Mouse (Mus musculus): ENCODE results near the gene Rprd1b. TPM values are rescaled to one million over a fixed set of nuclear protein-coding genes. Genes with fewer than 3 reads are reported as not detected.

Rprd1b gene
- polyA plus RNA-seq, 1 experiment from 2014 or later: 48.2 TPM

DNA sequence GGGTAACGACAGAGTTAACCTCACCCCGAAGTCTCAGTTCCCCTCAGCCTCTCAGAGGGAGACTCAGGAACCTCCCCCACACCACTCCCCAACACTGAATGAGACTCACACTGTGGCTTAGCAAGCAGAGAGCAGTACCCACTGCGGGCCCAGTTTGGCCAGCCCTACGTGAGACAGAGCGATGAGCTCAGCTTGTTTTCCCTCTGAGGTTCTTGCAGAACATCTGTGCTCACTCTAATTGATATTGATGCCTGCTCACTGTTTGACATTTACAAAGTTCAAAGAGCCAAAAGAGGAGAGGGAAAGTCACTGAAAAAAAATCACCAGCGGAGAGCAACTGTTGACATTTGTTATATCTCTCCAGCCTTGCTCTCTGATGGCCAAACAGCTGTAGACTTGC is 133.5 kb downstream of the Rprd1b start:
- 71% methylated on average over 6 of the region's 6 CpGs for WGBS
- Histone ChIP-seq H3K4me3 (ENCODE audit: low read depth, low read length) (no peak overlapping the region), H3K36me3 (ENCODE audit: control insufficient read depth, insufficient read depth, low read length) (no peaks in the 10 kb centered on the region), H3K9me3 (ENCODE audit: control insufficient read depth, low read length) (no peaks in the 10 kb centered on the region), H3K9ac (ENCODE audit: low read depth, low read length) (no peak overlapping the region), H3K27ac (ENCODE audit: low read depth, low read length) (no peak overlapping the region), H3K27me3 (replicated peaks; ENCODE audit: control insufficient read depth, insufficient read depth, low read length) (no peaks in the 10 kb centered on the region), H3K4me2 (no peak overlapping the region), H3K4me1 (replicated peaks; ENCODE audit: control insufficient read depth, insufficient read depth, low read length) (peaks cover 18% of the 10 kb centered on the region)
- ATAC-seq (replicated peaks; ENCODE audit: low FRiP score): no peak
- no peak for DNase-seq (ENCODE audit: low spot score)

DNA sequence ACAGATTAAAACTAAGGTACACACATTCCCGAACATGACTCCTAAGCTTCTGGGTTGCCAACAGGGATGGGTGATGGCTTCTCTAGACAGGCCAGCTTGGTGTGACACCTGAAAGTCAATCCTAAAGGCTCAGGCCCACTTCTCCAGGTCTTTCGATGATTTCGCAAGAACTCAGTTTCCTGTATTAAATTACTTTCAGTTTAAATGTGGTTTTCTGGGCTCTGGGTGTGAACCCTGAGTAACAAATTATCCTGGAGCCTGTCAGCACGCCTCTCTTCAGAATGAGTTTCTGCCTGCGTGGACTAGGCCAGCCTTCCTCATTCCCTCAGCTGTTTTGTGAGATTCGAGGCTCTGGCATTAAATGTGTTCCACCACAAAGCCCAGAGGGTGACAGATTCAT is 134.7 kb downstream of the Rprd1b start:
- 56% methylated on average over 6 of the region's 6 CpGs for WGBS
- H3K36me3 ChIP-seq (ENCODE audit: control insufficient read depth, insufficient read depth, low read length): no peaks in the 10 kb centered on the region
- no peak for DNase-seq (ENCODE audit: low spot score)
- H3K27me3 ChIP-seq (replicated peaks; ENCODE audit: control insufficient read depth, insufficient read depth, low read length): no peaks in the 10 kb centered on the region
- no peak for ATAC-seq (replicated peaks; ENCODE audit: low FRiP score)
- peaks cover 19% of the 10 kb centered on the region for H3K4me1 ChIP-seq (replicated peaks; ENCODE audit: control insufficient read depth, insufficient read depth, low read length)
- H3K9me3 ChIP-seq (ENCODE audit: control insufficient read depth, low read length): no peaks in the 10 kb centered on the region
- H3K9ac ChIP-seq (ENCODE audit: low read depth, low read length): no peak overlapping the region
- no peak overlapping the region for H3K27ac ChIP-seq (ENCODE audit: low read depth, low read length)
- H3K4me3 ChIP-seq (ENCODE audit: low read depth, low read length): no peak overlapping the region
- H3K4me2 ChIP-seq: no peak overlapping the region

DNA sequence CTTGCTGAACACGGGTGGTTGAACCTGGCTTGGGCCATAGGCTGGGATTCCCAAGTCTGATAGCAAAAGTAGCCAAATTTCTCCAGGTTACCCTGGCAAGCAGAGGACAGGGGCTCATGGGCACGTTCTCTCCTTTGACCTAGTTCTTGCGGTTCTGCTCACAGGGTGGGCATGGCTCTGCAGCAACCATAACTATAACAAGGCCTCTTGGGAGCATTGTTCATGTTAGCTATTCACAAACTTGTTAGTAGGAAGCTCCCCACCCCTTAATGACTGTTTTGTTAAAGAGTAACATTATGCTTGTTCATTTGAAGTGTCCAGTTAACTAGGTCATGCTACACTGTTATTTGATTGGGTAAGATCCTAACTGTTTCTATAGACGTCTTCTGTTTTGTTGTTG is 137.5 kb downstream of the Rprd1b start:
- H3K4me1 ChIP-seq (replicated peaks; ENCODE audit: control insufficient read depth, insufficient read depth, low read length): peaks cover 10% of the 10 kb centered on the region
- DNase-seq (ENCODE audit: low spot score) (no peak), ATAC-seq (replicated peaks; ENCODE audit: low FRiP score) (no peak)
- H3K27ac ChIP-seq (ENCODE audit: low read depth, low read length): no peak overlapping the region
- no peak overlapping the region for H3K4me3 ChIP-seq (ENCODE audit: low read depth, low read length)
- no peaks in the 10 kb centered on the region for H3K9me3 ChIP-seq (ENCODE audit: control insufficient read depth, low read length)
- H3K36me3 ChIP-seq (ENCODE audit: control insufficient read depth, insufficient read depth, low read length): no peaks in the 10 kb centered on the region
- H3K4me2 ChIP-seq: no peak overlapping the region
- no peaks in the 10 kb centered on the region for H3K27me3 ChIP-seq (replicated peaks; ENCODE audit: control insufficient read depth, insufficient read depth, low read length)
- no peak overlapping the region for H3K9ac ChIP-seq (ENCODE audit: low read depth, low read length)
- WGBS: 78% methylated on average over 4 of the region's 4 CpGs

DNA sequence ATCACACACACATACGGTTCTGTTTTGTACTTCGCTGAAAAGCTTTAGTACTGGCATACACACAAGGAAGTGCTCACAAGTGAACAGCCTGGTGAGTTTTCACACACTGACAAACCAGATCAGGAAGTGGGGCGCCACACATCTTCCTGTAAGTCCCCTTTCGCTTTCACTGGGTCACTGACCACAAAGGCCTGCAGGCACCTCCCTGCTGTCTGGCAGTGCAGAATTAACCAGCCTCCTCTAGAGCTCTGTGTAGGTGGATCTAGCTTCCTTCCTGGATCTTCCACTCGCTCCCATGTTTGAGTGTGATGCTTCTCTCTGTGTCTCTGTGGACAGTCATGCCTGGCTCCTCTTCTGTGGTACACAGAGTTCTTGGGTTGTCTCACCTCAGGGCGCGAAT is 138.3 kb downstream of the Rprd1b start:
- Histone ChIP-seq H3K27ac (ENCODE audit: low read depth, low read length) (no peak overlapping the region), H3K4me2 (no peak overlapping the region; the same call in 1 of the 2 replicates), H3K36me3 (ENCODE audit: control insufficient read depth, insufficient read depth, low read length) (no peaks in the 10 kb centered on the region), H3K9ac (ENCODE audit: low read depth, low read length) (no peak overlapping the region), H3K4me1 (replicated peaks; ENCODE audit: control insufficient read depth, insufficient read depth, low read length) (peaks cover 10% of the 10 kb centered on the region), H3K4me3 (ENCODE audit: low read depth, low read length) (no peak overlapping the region), H3K9me3 (ENCODE audit: control insufficient read depth, low read length) (no peaks in the 10 kb centered on the region), H3K27me3 (replicated peaks; ENCODE audit: control insufficient read depth, insufficient read depth, low read length) (no peaks in the 10 kb centered on the region)
- ATAC-seq (replicated peaks; ENCODE audit: low FRiP score) (no peak), DNase-seq (ENCODE audit: low spot score) (no peak)
- WGBS: 43% methylated on average over 7 of the region's 7 CpGs

DNA sequence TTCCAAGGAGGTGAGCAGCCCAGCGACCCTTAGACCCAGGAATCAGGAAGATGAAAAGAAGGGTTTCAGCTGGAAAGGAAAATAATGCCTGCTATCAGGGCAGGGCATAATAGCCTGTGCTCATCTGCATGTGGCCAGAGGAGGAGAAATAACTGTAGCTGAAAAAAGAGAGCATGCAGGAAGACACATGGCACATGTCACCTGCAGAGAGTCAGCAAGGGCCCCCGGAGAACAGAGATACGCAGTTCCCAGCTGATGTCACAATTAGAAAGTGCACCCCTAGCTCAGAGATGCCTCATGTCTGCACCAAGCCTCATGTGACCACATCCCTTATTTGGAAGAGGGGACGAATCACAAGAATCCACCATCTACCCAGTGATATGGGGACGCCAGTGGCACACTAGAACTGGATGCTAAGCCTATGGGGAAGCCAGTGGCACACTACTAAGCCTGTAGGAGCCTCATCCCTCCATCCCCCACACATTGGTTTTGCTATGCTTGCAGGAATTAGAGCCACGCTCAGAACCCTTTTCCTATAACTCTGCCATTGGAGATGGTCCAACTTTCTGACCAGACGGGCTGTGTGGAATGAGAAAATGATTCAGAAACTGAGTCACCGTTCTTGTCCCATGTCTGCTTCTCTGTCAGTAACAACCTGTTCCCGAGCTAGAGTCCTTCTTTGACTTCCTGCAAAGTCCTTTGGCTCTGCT is 139.4 kb downstream of the Rprd1b start:
- H3K9ac ChIP-seq (ENCODE audit: low read depth, low read length): no peak overlapping the region

DNA sequence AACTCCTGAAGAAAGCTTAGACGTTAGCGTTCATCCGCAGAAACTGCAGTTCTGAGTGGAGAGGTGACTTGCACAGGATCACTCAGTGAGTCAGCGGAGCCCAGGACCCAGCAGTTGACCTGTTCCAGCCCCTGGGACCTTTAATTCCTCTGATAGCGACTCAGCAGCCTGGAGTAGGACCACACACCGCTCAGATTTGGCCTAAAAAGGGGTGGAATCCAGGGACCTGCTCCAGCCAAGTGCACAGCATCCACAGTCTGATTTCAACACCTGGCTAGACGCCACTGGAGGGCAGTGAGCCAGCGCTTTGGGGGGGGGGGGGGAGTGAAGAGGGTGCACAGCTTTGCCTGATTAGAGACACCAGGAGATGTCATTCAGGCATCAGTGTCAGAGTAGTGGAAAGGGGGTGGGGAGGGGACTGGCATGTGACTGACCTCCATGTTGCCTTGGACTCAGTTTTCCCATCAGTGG is 140.5 kb downstream of the Rprd1b start:
- no peak for ATAC-seq (replicated peaks; ENCODE audit: low FRiP score)
- no peaks in the 10 kb centered on the region for H3K36me3 ChIP-seq (ENCODE audit: control insufficient read depth, insufficient read depth, low read length)
- no peak overlapping the region for H3K27ac ChIP-seq (ENCODE audit: low read depth, low read length)

More for the DNA sequence above, 139.4 kb downstream of the Rprd1b start:
- Histone ChIP-seq H3K9me3 (ENCODE audit: control insufficient read depth, low read length) (no peaks in the 10 kb centered on the region), H3K4me3 (ENCODE audit: low read depth, low read length) (no peak overlapping the region), H3K27ac (ENCODE audit: low read depth, low read length) (no peak overlapping the region), H3K36me3 (ENCODE audit: control insufficient read depth, insufficient read depth, low read length) (no peaks in the 10 kb centered on the region), H3K27me3 (replicated peaks; ENCODE audit: control insufficient read depth, insufficient read depth, low read length) (no peaks in the 10 kb centered on the region), H3K4me1 (replicated peaks; ENCODE audit: control insufficient read depth, insufficient read depth, low read length) (peaks cover 10% of the 10 kb centered on the region), H3K4me2 (no peak overlapping the region)
- WGBS: 58% methylated on average over 9 of the region's 9 CpGs
- DNase-seq (ENCODE audit: low spot score): no peak
- ATAC-seq (replicated peaks; ENCODE audit: low FRiP score): no peak

DNA sequence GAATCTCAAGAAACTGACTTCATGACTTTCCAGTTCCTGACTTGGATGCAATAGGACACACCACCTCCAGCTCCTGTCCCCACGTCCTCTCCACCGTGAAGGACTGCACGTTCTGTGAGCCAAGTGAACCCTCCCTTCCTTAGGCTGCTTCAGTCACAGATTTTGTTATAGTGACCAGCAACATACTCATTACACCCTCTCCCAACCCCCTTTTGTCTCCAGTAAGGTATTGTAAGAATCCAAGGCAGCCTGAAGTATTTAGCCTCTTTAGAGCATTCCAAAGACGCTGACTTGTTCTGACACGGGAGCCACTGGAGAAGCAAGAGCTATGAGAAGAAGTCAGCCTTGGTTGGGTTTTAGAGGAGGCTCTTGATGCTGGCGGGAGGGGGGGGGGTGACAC is 141.1 kb downstream of the Rprd1b start:
- Histone ChIP-seq H3K4me2 (no peak overlapping the region), H3K4me1 (replicated peaks; ENCODE audit: control insufficient read depth, insufficient read depth, low read length) (0 out of 2 replicates have a peak, but pooled peaks cover 5% of the 10 kb centered on the region), H3K9me3 (ENCODE audit: control insufficient read depth, low read length) (no peaks in the 10 kb centered on the region), H3K27me3 (replicated peaks; ENCODE audit: control insufficient read depth, insufficient read depth, low read length) (peaks cover 2% of the 10 kb centered on the region; the same call in 1 of the 2 replicates), H3K4me3 (ENCODE audit: low read depth, low read length) (no peak overlapping the region), H3K9ac (ENCODE audit: low read depth, low read length) (no peak overlapping the region), H3K36me3 (ENCODE audit: control insufficient read depth, insufficient read depth, low read length) (no peaks in the 10 kb centered on the region), H3K27ac (ENCODE audit: low read depth, low read length) (no peak overlapping the region)
- DNase-seq (ENCODE audit: low spot score): no peak
- no peak for ATAC-seq (replicated peaks; ENCODE audit: low FRiP score)
- WGBS: 75% methylated on average over 6 of the region's 6 CpGs

More for the DNA sequence above, 140.5 kb downstream of the Rprd1b start:
- 0 out of 2 replicates have a peak, but pooled peaks cover 5% of the 10 kb centered on the region for H3K4me1 ChIP-seq (replicated peaks; ENCODE audit: control insufficient read depth, insufficient read depth, low read length)
- no peaks in the 10 kb centered on the region for H3K9me3 ChIP-seq (ENCODE audit: control insufficient read depth, low read length)
- H3K4me3 ChIP-seq (ENCODE audit: low read depth, low read length): no peak overlapping the region
- 67% methylated on average over 8 of the region's 8 CpGs for WGBS
- no peak for DNase-seq (ENCODE audit: low spot score)
- H3K4me2 ChIP-seq: no peak overlapping the region
- H3K27me3 ChIP-seq (replicated peaks; ENCODE audit: control insufficient read depth, insufficient read depth, low read length): no peaks in the 10 kb centered on the region; the same call in 1 of the 2 replicates
- no peak overlapping the region for H3K9ac ChIP-seq (ENCODE audit: low read depth, low read length)

DNA sequence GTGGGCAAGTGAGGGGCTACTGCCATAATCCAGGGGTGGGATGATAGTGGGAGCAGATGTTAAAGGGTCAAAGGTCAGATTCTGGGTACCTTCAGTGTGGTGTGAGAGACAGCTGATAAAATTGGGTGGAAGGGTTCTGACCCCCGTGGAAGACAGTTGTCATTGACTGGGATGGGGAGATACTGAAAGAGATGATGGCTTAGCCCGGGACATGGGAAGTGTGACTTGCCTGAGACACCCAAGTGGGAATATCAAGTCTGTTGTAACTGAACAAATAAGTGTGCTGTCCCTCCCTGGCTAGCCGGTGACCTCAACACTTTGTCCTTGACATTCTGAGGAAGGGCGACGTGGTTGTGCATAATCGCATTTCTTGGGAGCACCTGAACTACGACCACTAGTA is 141.5 kb downstream of the Rprd1b start:
- no peak overlapping the region for H3K9ac ChIP-seq (ENCODE audit: low read depth, low read length)
- H3K4me1 ChIP-seq (replicated peaks; ENCODE audit: control insufficient read depth, insufficient read depth, low read length): 0 out of 2 replicates have a peak, but pooled peaks cover 5% of the 10 kb centered on the region
- H3K27me3 ChIP-seq (replicated peaks; ENCODE audit: control insufficient read depth, insufficient read depth, low read length): peaks cover 3% of the 10 kb centered on the region; the same call in 1 of the 2 replicates
- WGBS: 72% methylated on average over 7 of the region's 7 CpGs
- no peaks in the 10 kb centered on the region for H3K36me3 ChIP-seq (ENCODE audit: control insufficient read depth, insufficient read depth, low read length)
- ATAC-seq (replicated peaks; ENCODE audit: low FRiP score): no peak
- no peaks in the 10 kb centered on the region for H3K9me3 ChIP-seq (ENCODE audit: control insufficient read depth, low read length)
- H3K27ac ChIP-seq (ENCODE audit: low read depth, low read length): no peak overlapping the region
- no peak overlapping the region for H3K4me2 ChIP-seq
- no peak for DNase-seq (ENCODE audit: low spot score)
- H3K4me3 ChIP-seq (ENCODE audit: low read depth, low read length): no peak overlapping the region

DNA sequence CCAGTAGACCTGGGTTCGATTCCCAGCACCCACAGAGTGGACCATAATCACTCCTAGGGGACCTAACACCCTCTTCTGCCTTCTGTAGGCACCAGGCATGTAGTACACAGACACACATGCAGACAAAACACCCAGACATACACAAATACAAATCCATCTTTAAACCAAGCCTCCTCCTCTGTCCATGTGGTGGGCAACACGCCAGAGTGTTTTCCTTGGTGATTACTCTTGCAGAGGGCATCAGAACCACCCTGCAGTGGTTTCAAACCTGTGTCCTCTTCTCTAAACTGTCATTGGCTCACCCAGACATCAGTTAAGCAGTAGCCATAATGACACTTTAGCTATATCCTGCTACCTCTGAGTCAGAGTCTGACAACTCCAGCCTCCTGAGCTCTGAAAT is 142.1 kb downstream of the Rprd1b start:
- no peak overlapping the region for H3K4me3 ChIP-seq (ENCODE audit: low read depth, low read length)
- no peak overlapping the region for H3K9ac ChIP-seq (ENCODE audit: low read depth, low read length)
- no peak overlapping the region for H3K4me2 ChIP-seq
- DNase-seq (ENCODE audit: low spot score) (no peak), ATAC-seq (replicated peaks; ENCODE audit: low FRiP score) (no peak)
- peaks cover 9% of the 10 kb centered on the region; the same call in 1 of the 2 replicates for H3K4me1 ChIP-seq (replicated peaks; ENCODE audit: control insufficient read depth, insufficient read depth, low read length)
- no peaks in the 10 kb centered on the region for H3K36me3 ChIP-seq (ENCODE audit: control insufficient read depth, insufficient read depth, low read length)
- WGBS: 76% methylated on average over 2 of the region's 2 CpGs
- no peaks in the 10 kb centered on the region for H3K9me3 ChIP-seq (ENCODE audit: control insufficient read depth, low read length)
- H3K27me3 ChIP-seq (replicated peaks; ENCODE audit: control insufficient read depth, insufficient read depth, low read length): peaks cover 3% of the 10 kb centered on the region; the same call in 1 of the 2 replicates
- no peak overlapping the region for H3K27ac ChIP-seq (ENCODE audit: low read depth, low read length)

All from liver, embryonic 11.5 days (tissue).